Mouse (Mus musculus) macrophage (primary cell): ENCODE measurements around the gene Elp1. TPM values are rescaled to one million over a fixed set of nuclear protein-coding genes. Genes with fewer than 3 reads are reported as not detected.

Experiments used
- H3K27ac ChIP-seq: fragments of 350-480 bp; formaldehyde crosslinking; 2 replicates; pipeline ENCODE4 v1.9.0; 2021
- H3K36me3 ChIP-seq: fragments of 350-480 bp; formaldehyde crosslinking; 2 replicates; pipeline ENCODE4 v1.9.0; 2021; ENCODE audit errors: inconsistent target
- H3K4me3 ChIP-seq: fragments of 350-480 bp; formaldehyde crosslinking; 2 replicates; pipeline ENCODE4 v1.9.0; 2021; ENCODE audit errors: inconsistent target
- H3K79me2 ChIP-seq: fragments of 350-480 bp; formaldehyde crosslinking; 2 replicates; pipeline ENCODE4 v1.9.0; 2021; ENCODE audit errors: inconsistent target
- WGBS: methylation state at CpG from one replicate; pipeline ENCODE4 v1.1.7; 2026; ENCODE audit warnings: inconsistent platforms; ENCODE audit not compliant: missing documents; 5-methylcytosine and 5-hydroxymethylcytosine counted together
- polyA plus RNA-seq: library from polyadenylated mRNA; stranded (reverse); fragments of 250-400 nt; gene quantifications from 3 replicates; pipeline ENCODE4 v1.2.4, GENCODE M21; 2018; ENCODE audit warnings: inconsistent platforms
- total RNA-seq, 78 experiments: library from RNA; depleted of rRNA; stranded (reverse); fragments of 250-400 nt; gene quantifications; 1 replicate in 9 of 78; 2 replicates in 24 of 78; 3 replicates in 43 of 78; 4 replicates in 2 of 78; pipeline ENCODE4 v1.2.4; 2018; ENCODE audit warnings: inconsistent platforms in 56 of 78

The Elp1 gene
- total RNA-seq (2018; cell fraction: chromatin; rRNA removed): 10 to 100 TPM; 20.3 to 87.3 (median 52.3) TPM
- total RNA-seq (2018; cell fraction: cytosol; rRNA removed): 10 to 100 TPM in 25 of 26 experiments, 1 to 10 TPM in 1; 9.9 to 25.1 (median 17.4) TPM
- 10 to 100 TPM; 14.7 to 52.2 (median 30.6) TPM for total RNA-seq (2018; cell fraction: nucleus; rRNA removed)
- polyA plus RNA-seq: 10.4 to 24.1 TPM (median 15.0 TPM) in 3 replicates

GRCm38 (mm10) chr4:56801907-56802668 lies at the start of gene Elp1, which contains the start of gene Fam206a:
TSS of gene Elp1 (minus strand) at chr4:56802331.
TSS of gene Fam206a (plus strand) at chr4:56802345.
- Histone ChIP-seq H3K36me3 (peaks cover 20% of the 10 kb centered on the region), H3K4me3 (peak within 1 kb of the TSS; percentile 86), H3K27ac (0 out of 2 replicates have a peak within 1 kb of the TSS, but pooled peaks have one; percentile 17), H3K79me2 (peaks cover 24% of the 10 kb centered on the region)
- under 1% methylated on average over 72 of the region's 72 CpGs for WGBS

GRCm38 (mm10) chr4:56850724-56851123 lies 48.6 kb upstream of the Elp1 start:
- Histone ChIP-seq H3K4me3 (no peak overlapping the region), H3K79me2 (no peaks in the 10 kb centered on the region), H3K27ac (no peak overlapping the region), H3K36me3 (no peaks in the 10 kb centered on the region)
- WGBS: 89% methylated on average over 6 of the region's 6 CpGs

- H3K4me3 ChIP-seq: no peak overlapping the region
- H3K36me3 ChIP-seq: no peaks in the 10 kb centered on the region
- no peak overlapping the region for H3K27ac ChIP-seq
- no peaks in the 10 kb centered on the region for H3K79me2 ChIP-seq
- WGBS: 97% methylated on average over 6 of the region's 6 CpGs
Measured at GRCm38 (mm10) chr4:56848044-56848443, 45.9 kb upstream of the Elp1 start.

GRCm38 (mm10) chr4:56847400-56847799 lies 45.3 kb upstream of the Elp1 start:
- no peaks in the 10 kb centered on the region for H3K79me2 ChIP-seq
- WGBS: 96% methylated on average over 2 of the region's 3 CpGs
- no peaks in the 10 kb centered on the region for H3K36me3 ChIP-seq
- H3K4me3 ChIP-seq: no peak overlapping the region
- H3K27ac ChIP-seq: no peak overlapping the region

- Histone ChIP-seq H3K79me2 (no peaks in the 10 kb centered on the region), H3K36me3 (no peaks in the 10 kb centered on the region), H3K27ac (no peak overlapping the region), H3K4me3 (no peak overlapping the region)
- 89% methylated on average over 12 of the region's 12 CpGs for WGBS
Measured at GRCm38 (mm10) chr4:56845896-56846533, 43.9 kb upstream of the Elp1 start.

- no peak overlapping the region for H3K4me3 ChIP-seq
- WGBS: 95% methylated on average over 4 of the region's 4 CpGs
- H3K36me3 ChIP-seq: no peaks in the 10 kb centered on the region
- H3K79me2 ChIP-seq: no peaks in the 10 kb centered on the region
- no peak overlapping the region for H3K27ac ChIP-seq
Measured at GRCm38 (mm10) chr4:56844911-56845310, 42.8 kb upstream of the Elp1 start.

GRCm38 (mm10) chr4:56843963-56844362 lies 41.8 kb upstream of the Elp1 start:
- Histone ChIP-seq H3K27ac (no peak overlapping the region), H3K36me3 (no peaks in the 10 kb centered on the region), H3K4me3 (no peak overlapping the region), H3K79me2 (no peaks in the 10 kb centered on the region)
- 90% methylated on average over 2 of the region's 2 CpGs for WGBS

GRCm38 (mm10) chr4:56842501-56842900 lies 40.4 kb upstream of the Elp1 start:
- Histone ChIP-seq H3K4me3 (no peak overlapping the region), H3K36me3 (no peaks in the 10 kb centered on the region), H3K27ac (no peak overlapping the region), H3K79me2 (no peaks in the 10 kb centered on the region)
- WGBS: 89% methylated on average over 7 of the region's 7 CpGs

GRCm38 (mm10) chr4:56840297-56840696 lies 38.2 kb upstream of the Elp1 start:
- H3K27ac ChIP-seq: no peak overlapping the region
- WGBS: 90% methylated on average over 3 of the region's 3 CpGs
- no peaks in the 10 kb centered on the region for H3K79me2 ChIP-seq
- no peak overlapping the region for H3K4me3 ChIP-seq
- no peaks in the 10 kb centered on the region for H3K36me3 ChIP-seq

GRCm38 (mm10) chr4:56837661-56838060 lies 35.5 kb upstream of the Elp1 start:
- Histone ChIP-seq H3K79me2 (no peaks in the 10 kb centered on the region), H3K27ac (no peak overlapping the region), H3K4me3 (no peak overlapping the region), H3K36me3 (no peaks in the 10 kb centered on the region)
- 97% methylated on average over 6 of the region's 6 CpGs for WGBS

GRCm38 (mm10) chr4:56831998-56832397 lies 29.9 kb upstream of the Elp1 start:
- Histone ChIP-seq H3K79me2 (no peaks in the 10 kb centered on the region), H3K36me3 (no peaks in the 10 kb centered on the region), H3K27ac (no peak overlapping the region), H3K4me3 (no peak overlapping the region)
- 93% methylated on average over 3 of the region's 7 CpGs for WGBS

GRCm38 (mm10) chr4:56831013-56831609 lies 29.0 kb upstream of the Elp1 start:
- 61% methylated on average over 13 of the region's 13 CpGs for WGBS
- no peaks in the 10 kb centered on the region for H3K79me2 ChIP-seq
- no peak overlapping the region for H3K27ac ChIP-seq
- no peaks in the 10 kb centered on the region for H3K36me3 ChIP-seq
- no peak overlapping the region for H3K4me3 ChIP-seq

GRCm38 (mm10) chr4:56829511-56829921 lies 27.4 kb upstream of the Elp1 start:
- Histone ChIP-seq H3K79me2 (no peaks in the 10 kb centered on the region), H3K36me3 (no peaks in the 10 kb centered on the region), H3K4me3 (no peak overlapping the region), H3K27ac (no peak overlapping the region)
- WGBS: 96% methylated on average over 6 of the region's 7 CpGs

GRCm38 (mm10) chr4:56828932-56829331 lies 26.8 kb upstream of the Elp1 start:
- WGBS: 100% methylated on average over 3 of the region's 3 CpGs
- Histone ChIP-seq H3K4me3 (no peak overlapping the region), H3K36me3 (no peaks in the 10 kb centered on the region), H3K79me2 (no peaks in the 10 kb centered on the region), H3K27ac (no peak overlapping the region)

GRCm38 (mm10) chr4:56824231-56824630 lies 22.1 kb upstream of the Elp1 start:
- Histone ChIP-seq H3K36me3 (no peaks in the 10 kb centered on the region), H3K27ac (no peak overlapping the region), H3K4me3 (no peak overlapping the region), H3K79me2 (no peaks in the 10 kb centered on the region)
- 94% methylated on average over 9 of the region's 9 CpGs for WGBS
